Mouse (Mus musculus): ENCODE data around the gene Extl2.

DNA sequence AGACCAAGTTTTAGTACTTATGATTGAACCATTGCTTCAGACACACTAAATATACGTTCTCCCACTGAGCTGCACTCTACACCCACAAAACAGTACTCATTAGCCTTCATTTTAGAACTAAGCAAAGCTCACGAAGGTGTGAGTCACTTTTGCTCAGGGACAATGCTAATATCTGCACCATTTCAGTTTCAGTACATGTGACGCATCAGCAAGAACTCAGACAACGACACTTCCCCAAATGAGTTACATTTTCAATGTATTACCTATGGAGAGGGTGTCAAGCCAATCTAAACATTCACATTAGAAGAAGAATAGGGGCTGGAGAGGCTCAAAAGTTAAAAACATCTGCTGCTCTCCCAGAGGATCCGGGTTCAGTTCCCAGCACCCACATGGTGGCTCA is 10.3 kb upstream of the Extl2 start:
- TF ChIP-seq CTCF (IDR thresholded peaks at IDR 0.05; ENCODE audit: extremely low read depth, insufficient read length, insufficient replicate concordance, low read depth, low read length) (no peak), POLR2A (IDR thresholded peaks at IDR 0.05; ENCODE audit: low read depth, low read length) (no peak)
